Mouse (Mus musculus): ENCODE results near the gene Mafb. TPM values are rescaled to one million over a fixed set of nuclear protein-coding genes. Genes with fewer than 3 reads are reported as not detected.

The Mafb gene
- total and polyA plus RNA-seq, 3 experiments, result 0.05 TPM; not detected in 2

DNA sequence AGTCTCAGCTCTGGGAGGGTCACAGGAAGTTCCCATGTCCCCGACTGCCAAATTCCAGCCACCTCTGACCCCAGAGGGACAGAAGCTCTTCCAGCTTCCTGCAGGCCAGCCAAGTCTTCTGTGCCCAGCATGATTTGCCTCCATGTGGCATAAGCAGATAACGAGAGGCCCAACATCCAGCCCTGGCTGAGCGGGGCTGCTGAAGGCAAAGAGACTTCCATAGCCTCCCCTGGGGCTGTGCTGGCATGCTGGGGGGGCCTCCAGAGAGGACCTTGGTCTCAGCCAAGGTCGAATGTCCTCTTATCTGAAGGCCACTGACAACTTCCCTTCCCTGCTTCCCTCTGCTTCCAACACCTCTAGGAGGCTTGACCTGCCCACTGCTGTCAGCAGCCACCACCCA lies 39.7 kb downstream of the Mafb start:
- ATAC-seq (ENCODE audit: extremely low read depth, insufficient number of reproducible peaks, low FRiP score, poor library complexity, severe bottlenecking) (no peak), DNase-seq (ENCODE audit: low spot score) (no peak)
- Histone ChIP-seq H3K36me3 (replicated peaks) (no peaks in the 10 kb centered on the region), H3K4me1 (ENCODE audit: insufficient read depth, low read depth, low read length) (no peaks in the 10 kb centered on the region), H3K4me3 (ENCODE audit: low read depth, low read length) (no peak overlapping the region), H3K9me3 (replicated peaks) (peaks cover 83% of the 10 kb centered on the region), H3K27me3 (ENCODE audit: insufficient read depth, low read length) (no peaks in the 10 kb centered on the region)
- no peak for TF ChIP-seq GATA1 (IDR thresholded peaks at IDR 0.05; ENCODE audit: borderline replicate concordance, low read length)
- no peak for TF ChIP-seq POLR2AphosphoS5 (IDR thresholded peaks at IDR 0.05; ENCODE audit: insufficient replicate concordance, low read depth, low read length)
- TF ChIP-seq CTCF (IDR thresholded peaks at IDR 0.05; ENCODE audit: low read depth, low read length), result no peak
- no peak for TF ChIP-seq GATA2 (IDR thresholded peaks at IDR 0.05; ENCODE audit: borderline replicate concordance, low read depth, low read length)
- no peak for TF ChIP-seq TAL1 (conservative IDR thresholded peaks at IDR 0.05; ENCODE audit: low read depth, low read length)

DNA sequence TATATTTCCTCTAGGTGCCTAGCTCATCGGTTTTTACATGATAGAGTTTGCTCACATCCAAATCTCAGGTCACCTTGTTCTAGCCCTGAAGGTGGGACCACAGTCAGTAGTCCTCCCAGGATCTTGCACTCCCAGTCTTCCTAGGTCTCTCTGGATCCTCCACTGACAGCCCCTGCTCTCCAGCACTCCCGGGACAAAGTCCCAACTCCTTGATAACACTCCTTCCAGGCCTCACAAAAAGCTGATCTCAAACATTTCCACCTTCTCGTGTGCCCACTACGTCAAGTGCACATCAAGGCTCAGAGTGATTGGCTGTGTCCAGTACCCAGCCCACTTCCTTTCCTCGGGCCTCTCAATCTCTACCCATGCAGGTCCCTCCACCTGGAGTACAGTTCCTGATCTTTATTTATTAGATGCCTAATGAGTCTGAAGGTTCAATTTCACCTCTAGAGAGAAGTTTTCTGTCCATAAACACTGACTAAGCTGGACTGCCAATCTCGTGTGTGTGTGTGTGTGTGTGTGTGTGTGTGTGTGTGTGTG lies 41.7 kb downstream of the Mafb start:
- Histone ChIP-seq H3K36me3 (replicated peaks) (no peaks in the 10 kb centered on the region), H3K4me1 (ENCODE audit: insufficient read depth, low read depth, low read length) (no peaks in the 10 kb centered on the region), H3K9me3 (replicated peaks) (peaks cover 78% of the 10 kb centered on the region), H3K4me3 (ENCODE audit: low read depth, low read length) (no peak overlapping the region), H3K27me3 (ENCODE audit: insufficient read depth, low read length) (no peaks in the 10 kb centered on the region)
- DNase-seq (ENCODE audit: low spot score) (no peak), ATAC-seq (ENCODE audit: extremely low read depth, insufficient number of reproducible peaks, low FRiP score, poor library complexity, severe bottlenecking) (no peak)
- TF ChIP-seq CTCF (IDR thresholded peaks at IDR 0.05; ENCODE audit: low read depth, low read length) (no peak), GATA1 (IDR thresholded peaks at IDR 0.05; ENCODE audit: borderline replicate concordance, low read length) (no peak)

GRCm38 (mm10) chr2:160321829-160322228 lies 45.0 kb downstream of the Mafb start:
- Histone ChIP-seq H3K27me3 (ENCODE audit: insufficient read depth, low read length) (no peaks in the 10 kb centered on the region), H3K9me3 (replicated peaks) (peaks cover 63% of the 10 kb centered on the region), H3K4me3 (ENCODE audit: low read depth, low read length) (no peak overlapping the region), H3K4me1 (ENCODE audit: insufficient read depth, low read depth, low read length) (no peaks in the 10 kb centered on the region), H3K36me3 (replicated peaks) (no peaks in the 10 kb centered on the region)
- ATAC-seq (ENCODE audit: extremely low read depth, insufficient number of reproducible peaks, low FRiP score, poor library complexity, severe bottlenecking) (no peak), DNase-seq (ENCODE audit: low spot score) (no peak)
- TF ChIP-seq CTCF (IDR thresholded peaks at IDR 0.05; ENCODE audit: low read depth, low read length), result no peak
- TF ChIP-seq TAL1 (conservative IDR thresholded peaks at IDR 0.05; ENCODE audit: low read depth, low read length), result no peak
- TF ChIP-seq GATA2 (IDR thresholded peaks at IDR 0.05; ENCODE audit: borderline replicate concordance, low read depth, low read length), result no peak
- TF ChIP-seq GATA1 (IDR thresholded peaks at IDR 0.05; ENCODE audit: borderline replicate concordance, low read length), result no peak
- TF ChIP-seq POLR2AphosphoS5 (IDR thresholded peaks at IDR 0.05; ENCODE audit: insufficient replicate concordance, low read depth, low read length), result no peak

DNA sequence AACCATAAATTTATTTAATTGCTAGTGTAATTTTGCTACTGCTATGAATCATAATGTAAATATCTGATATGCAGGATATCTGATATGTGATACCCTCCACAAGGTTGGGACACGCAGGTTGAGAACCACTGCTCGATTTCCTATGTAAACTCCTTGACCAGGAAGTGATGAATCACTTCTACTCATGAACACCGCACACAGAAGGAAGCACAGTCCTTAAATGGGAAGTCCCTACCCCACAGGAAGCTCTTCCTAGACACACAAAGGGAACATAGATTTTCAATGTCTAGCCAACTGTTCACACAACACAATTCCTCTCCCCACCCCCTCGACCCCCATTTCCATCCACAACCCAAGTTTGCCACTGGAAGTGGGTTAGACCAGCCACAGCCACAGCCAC lies 48.6 kb downstream of the Mafb start:
- DNase-seq (ENCODE audit: low spot score), result no peak
- no peaks in the 10 kb centered on the region for H3K4me1 ChIP-seq (ENCODE audit: insufficient read depth, low read depth, low read length)
- no peaks in the 10 kb centered on the region for H3K27me3 ChIP-seq (ENCODE audit: insufficient read depth, low read length)
- no peaks in the 10 kb centered on the region for H3K36me3 ChIP-seq (replicated peaks)
- TF ChIP-seq CTCF (IDR thresholded peaks at IDR 0.05; ENCODE audit: low read depth, low read length) (no peak), GATA1 (IDR thresholded peaks at IDR 0.05; ENCODE audit: borderline replicate concordance, low read length) (no peak), POLR2AphosphoS5 (IDR thresholded peaks at IDR 0.05; ENCODE audit: insufficient replicate concordance, low read depth, low read length) (no peak), TAL1 (conservative IDR thresholded peaks at IDR 0.05; ENCODE audit: low read depth, low read length) (no peak), GATA2 (IDR thresholded peaks at IDR 0.05; ENCODE audit: borderline replicate concordance, low read depth, low read length) (no peak)
- peaks cover 52% of the 10 kb centered on the region for H3K9me3 ChIP-seq (replicated peaks)
- no peak overlapping the region for H3K4me3 ChIP-seq (ENCODE audit: low read depth, low read length)
- no peak for ATAC-seq (ENCODE audit: extremely low read depth, insufficient number of reproducible peaks, low FRiP score, poor library complexity, severe bottlenecking)

Other genes with a start within 250 kb of the Mafb start
- gene Gm826, start 32.9 kb downstream of the Mafb start, total RNA-seq (2014; fragmentation: Nextera tagmentation), result not detected in 2 replicates
- 0.23 TPM in 1 of 2 replicates, not detected in the other for gene Gm826, start 32.9 kb downstream of the Mafb start, total RNA-seq (2017)
- not detected in 2 replicates for gene Gm826, start 32.9 kb downstream of the Mafb start, polyA plus RNA-seq (2012)